Mouse (Mus musculus): ENCODE measurements around the gene Hmgb1.

Gene Hmgb1

DNA sequence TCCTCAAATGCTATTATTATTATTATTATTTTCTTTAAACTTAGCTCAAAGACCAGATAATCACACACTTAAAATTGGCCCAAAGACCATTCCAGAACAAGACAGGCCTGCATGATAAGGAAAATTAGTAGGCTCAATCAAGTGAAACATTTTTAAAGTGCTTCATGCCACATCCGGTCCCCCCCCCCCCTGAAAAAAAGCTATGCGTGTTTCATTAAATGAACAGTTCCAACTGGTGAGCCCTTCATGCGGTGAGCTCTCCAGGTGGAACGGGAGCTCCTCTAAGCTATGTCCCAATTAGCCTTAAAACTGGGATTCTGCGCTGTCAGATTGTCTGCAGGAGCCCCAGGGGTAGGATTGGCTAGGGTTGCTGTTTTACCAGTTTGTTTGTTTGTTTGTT, 168.0 kb downstream of the Hmgb1 start:
- no peak for DNase-seq

DNA sequence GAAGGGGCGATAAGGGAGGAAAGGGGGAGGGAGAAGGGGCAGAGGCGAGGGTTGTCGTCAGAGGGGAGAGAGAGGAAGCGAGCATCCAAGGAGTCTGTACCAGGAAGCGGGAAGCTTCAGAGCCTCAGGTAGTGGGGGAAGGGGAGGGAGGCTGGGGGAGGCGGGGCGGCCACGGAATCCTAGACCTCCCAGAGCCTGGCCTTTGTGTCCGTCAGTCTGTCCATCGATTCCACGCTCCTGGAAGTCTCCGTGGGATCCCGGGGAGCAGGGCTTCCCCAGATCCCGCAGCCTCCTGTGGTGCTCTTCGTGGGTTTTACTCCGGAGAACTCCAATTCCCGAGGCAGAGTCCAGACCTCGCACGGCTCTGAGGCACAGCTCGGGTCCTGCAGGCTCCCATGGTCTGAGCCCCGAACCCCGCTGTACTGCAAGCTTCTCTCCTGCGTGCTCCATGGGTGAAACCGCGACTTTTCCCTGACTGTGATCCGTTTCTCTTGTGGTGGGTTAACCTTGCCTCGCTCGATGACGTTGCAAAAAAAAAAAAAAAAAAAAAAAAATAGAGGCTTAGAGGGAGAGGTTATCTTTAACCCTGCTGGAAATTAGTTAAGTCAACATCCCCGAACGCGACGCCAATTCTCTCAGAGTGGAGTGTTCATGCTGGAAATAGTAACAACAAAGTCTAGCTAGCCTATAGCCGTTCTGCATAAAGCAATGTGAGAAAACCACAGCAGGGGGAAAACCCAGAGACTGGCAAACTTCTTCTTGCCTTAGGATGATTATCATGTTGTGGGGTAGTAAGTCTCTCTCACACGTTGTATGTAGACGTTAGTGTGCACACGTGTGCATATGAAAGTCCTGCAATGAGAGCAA, 168.7 kb downstream of the Hmgb1 start:
- no peak for DNase-seq

DNA sequence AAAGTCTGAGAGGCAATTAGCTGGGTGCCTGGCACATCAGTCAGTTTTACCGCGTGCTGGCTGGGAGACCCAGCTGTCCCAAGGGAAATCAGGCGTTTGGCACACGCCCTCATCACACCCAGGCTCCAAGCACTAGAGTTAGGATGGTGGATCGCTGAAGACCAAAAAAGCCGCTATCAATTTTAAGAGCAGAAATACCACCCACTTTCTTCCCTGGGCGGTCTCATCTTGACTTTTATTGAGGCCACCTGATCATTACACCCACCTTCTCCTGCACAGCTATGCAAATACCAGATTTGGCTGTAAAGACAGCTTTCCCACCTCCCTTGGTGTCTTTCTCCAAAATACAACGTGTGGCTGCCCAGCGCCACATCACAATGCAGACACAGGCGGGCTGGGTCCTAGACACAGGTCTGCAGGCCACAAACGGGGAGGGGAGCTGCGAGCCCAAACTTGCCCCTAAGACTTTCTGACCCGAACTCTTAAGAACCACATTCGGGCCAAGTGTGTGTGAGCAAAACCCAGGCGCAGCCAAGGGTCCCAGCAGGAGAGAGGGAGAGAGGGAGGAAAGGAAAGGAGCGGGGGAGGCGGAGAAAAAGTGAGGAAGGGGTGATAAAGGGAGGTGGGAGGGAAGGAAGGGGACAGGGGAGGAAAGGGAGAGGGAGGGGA, 169.6 kb downstream of the Hmgb1 start:
- no peak for DNase-seq

DNA sequence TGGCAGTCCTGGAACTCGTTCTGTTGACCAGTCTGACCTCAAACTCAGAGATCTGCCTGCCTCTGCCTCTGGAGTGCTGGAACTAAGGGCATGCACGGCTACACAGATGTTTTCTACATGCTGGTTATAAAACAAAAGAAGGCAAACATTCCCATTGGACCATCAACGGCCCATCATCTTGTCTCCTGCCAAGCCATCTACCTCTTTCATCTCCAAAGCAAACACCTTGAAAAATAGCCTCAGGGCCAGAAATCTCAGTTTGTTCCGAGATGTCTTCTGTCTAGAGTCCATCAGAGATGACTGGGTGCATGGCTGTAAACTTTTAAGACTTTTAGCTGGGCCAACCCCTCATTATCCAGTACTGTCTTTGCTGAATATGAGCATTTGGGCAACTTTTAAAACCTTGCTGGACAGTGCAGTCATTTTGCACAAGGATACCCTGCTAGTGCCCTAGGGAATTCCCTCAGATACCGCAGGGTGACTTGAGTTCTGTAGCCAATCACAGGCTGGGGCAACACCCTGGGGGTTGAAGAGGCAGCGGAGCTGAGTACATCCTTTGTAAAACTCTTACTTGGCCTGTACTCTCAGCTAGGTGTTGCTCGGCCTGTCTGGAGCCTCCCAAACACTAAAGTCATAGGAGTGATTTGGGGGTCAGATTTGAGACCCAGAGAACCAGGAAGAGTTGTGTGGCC, 170.3 kb downstream of the Hmgb1 start:
- DNase-seq, result no peak

DNA sequence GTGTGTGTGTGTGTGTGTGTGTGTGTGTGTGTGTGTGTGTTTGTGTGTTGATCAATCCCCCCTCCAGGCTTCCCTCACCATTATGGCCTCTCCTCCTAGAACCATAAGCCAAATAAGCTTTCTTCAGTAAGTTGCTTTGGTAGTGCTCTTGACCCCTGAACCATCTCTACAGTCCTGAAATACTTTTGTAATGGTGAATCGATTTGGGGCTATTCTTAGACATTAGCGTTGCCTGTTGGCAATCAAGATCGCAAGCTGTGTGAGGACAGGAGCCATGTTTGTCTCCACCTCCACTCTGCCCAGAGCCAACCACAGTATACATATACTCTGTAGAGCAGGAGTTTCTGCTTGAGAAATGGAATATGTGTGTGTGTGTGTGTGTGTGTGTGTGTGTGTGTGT, 175.2 kb downstream of the Hmgb1 start:
- DNase-seq, result no peak

DNA sequence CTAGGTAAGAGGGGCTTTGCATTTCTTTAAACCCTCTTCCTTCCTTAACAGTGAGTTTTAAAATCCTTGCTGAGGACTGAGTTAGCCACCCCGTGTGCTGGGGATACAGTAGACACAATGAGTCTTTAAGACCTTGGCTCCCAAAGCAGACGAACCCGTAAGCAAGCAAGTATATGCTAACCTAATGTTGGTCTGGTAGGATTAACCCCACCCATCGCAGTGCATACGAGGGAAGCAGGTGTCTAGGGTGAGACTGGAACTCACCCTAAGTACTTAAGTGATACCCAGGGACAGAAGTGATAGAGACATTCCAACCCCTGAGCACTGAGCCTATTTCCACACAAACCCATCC, 177.0 kb downstream of the Hmgb1 start:
- DNase-seq, result no peak

DNA sequence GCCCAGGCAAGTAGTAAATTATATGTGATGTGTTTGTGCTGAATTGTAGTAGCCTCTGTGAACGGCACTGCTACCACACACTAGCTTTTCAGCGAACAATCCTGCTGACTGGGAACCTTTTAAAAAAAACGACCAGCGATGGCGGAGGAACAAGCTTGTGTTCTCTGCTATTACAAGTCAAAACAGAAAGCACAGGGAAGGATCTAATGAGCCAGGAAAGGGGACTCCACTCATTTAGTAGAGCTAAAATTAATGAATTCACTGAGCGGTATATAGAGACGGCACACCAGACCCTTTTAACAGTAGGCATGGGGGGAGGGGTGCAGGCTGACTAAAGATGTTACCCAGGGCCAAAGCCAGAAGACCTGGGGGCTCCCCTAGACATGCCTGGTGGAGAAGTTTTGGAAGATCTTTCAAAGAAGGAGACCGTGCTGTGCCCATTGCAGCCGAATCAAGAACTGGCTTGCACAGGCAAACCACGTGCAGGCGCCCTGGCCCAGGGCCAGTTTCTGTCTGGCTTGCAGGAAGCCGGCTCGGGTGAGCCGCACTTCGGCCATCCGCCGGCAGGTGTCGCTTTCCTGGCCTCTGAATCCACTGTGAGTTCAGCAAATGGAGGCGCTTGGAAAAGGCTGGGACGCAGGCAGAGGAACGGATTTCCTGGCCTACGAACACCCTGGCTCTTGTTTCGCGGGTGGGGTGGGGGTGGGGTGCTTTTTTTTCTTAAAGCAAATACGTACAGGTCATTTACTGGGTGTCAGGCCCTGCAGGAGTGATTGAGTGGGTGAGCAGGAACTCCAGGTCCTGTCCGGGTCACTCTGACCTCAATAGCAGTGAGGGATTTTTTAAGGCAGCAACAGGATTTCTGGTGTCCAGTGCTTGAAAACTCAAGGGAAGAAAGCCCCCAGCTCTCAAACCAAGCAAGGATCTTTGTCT, 177.7 kb downstream of the Hmgb1 start:
- DNase-seq, result peak; percentile 100

DNA sequence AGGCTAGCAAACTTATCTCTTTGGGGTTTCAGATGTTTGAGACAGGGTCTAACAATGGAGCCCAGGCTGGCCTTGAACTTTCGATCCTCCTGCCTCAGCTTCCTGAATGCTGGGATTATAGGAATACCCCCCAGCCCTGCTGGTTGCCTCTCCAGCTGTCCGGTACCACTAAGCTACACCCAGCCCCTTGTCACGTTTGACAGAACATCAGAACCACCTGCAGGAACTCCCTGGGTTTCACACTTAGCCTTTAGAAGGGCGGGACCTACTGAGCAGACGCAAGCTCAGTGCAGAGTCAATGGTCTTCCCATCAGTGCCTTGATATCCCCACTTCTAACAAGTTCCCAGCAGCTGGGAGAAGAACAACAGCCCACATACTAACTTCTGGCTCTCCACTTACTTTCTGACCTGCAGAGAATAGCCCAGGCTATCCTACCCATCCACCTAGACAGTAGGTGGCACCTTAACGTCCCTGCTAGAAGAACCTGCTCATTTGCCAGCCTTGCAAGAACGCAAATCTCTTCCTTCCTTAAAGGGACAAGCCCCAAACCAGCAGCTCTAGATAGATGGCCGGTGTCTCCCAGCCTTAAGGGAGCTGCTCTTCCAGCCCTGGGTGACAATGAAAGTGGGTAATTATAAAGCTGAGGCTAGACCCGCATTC, 178.5 kb downstream of the Hmgb1 start:
- DNase-seq, result no peak

DNA sequence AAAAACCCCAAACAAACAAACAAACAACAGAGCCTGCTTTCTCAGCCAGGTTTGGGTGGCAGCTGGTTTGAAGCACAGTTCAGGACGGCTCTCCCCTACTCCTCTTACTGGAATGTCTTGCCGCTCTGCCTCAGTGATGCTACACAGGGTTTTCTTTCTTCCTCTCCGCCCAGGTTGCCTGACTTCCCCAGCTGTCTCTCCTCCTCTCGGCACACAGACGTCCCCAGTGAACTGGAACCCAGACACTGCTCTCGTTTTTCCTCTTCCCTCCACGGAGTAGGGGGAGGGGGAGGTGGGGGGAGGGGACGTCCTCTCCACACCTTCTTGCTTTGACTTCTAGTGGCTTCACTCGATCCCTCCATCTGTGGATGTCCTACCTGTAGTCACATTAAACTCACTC, 179.2 kb downstream of the Hmgb1 start:
- DNase-seq, result no peak

DNA sequence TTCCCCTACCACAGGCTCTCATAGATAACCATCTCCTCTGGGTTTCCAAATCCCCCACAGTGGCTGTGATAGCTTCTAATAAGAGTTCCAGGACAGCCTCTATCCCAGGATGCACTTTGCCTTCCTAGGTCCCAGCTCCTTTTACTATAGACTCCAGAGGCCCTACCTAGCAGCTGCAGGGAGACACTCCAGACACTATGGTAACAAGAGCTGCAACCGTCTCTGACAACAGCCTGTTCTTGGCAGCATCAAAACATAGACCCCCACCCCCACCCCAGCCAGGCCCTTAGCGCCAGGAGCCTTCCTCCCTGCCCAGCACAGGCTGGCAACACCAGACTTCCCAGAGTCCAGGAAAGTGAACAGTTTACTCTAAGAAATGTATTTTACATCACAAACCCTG, 181.2 kb downstream of the Hmgb1 start:
- no peak for DNase-seq

DNA sequence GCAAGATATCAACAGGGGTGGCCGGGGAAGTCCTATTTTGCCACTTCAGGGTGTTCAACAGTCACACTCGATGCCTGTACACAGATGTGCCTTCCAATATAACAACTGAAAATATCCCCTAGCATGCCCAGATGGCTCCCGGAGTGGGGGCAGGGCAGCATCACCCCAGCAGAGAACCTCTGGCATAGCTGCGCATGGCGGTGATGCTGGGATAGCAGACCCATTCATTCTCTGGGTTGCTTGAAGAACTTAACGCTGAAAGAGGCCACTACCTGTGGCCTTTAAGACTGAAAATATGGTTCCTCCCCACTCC, 181.5 kb downstream of the Hmgb1 start:
- no peak for DNase-seq

DNA sequence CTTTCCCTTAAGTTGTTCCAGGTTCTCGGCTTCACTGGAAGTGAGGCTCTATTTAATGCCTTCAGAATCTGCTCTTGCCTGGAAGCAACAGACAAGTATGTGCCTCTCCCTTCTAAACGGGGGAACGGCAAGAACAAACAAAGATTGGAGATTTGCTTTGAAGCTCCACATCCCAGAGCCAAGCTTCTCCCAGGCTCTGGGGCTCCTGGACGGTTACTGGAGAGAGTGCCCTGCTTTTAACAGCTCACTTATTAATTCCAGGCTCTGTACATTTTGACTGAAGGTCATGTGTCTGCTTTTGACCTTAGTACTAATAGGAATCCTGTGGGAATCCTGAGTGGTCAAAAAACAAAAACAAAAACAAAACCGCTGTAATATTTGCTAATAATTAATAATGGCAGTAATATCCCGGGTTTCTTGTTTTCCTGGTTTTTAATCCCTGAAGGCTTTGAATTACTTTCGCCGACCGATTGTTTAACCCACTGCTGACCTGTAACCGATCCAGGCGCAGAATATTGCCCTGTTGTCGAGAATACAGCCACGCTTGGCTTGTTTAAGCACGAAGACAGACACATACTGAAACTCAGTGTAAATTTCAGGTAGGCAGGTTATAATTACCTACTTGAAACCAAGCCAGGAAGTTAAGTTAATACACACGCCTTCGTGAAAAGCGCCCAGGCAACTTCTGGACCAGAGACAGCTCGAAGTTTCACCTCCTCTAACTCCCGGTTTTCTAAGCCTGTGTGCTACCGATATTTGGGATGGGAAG, 182.1 kb downstream of the Hmgb1 start:
- no peak for DNase-seq

DNA sequence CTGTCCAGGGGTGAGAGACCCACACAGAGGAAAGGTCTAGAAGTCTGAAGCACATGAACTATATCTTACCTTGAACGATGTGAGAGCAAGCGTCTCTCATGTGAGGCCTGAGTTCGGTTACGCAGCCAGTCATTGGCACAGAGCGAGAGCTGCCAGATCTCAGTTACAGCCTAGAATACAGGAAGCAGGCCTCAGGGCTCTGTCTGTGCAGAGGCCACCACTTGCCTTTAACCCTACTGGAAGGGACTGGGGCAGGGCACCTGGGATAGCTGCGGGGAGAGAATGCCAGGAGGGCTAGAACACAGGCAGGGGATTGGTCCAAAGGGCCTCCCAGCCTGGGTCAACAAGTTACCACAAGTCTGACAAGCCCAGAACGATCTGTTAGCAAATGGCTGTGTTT, 184.5 kb downstream of the Hmgb1 start:
- no peak for DNase-seq

DNA sequence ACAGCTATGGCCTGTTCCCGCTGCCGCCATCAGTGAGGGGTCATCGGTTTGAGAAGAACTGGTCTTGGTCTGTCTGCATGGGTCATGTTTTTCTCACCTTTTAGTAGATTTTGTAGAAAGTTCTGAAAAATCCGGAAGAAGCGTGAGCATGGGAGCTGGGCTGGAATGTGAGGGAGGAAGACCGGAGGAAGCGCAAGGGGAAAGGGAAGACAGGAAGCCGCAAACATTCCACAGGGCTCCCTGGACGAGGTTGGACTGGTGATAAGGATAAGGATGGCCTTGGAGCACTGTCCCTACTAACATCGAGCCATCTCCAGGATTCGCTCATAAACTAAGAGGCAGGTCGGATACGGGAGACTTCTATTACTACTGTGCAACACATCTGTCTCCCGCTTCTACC, 185.8 kb downstream of the Hmgb1 start:
- DNase-seq, result no peak

DNA sequence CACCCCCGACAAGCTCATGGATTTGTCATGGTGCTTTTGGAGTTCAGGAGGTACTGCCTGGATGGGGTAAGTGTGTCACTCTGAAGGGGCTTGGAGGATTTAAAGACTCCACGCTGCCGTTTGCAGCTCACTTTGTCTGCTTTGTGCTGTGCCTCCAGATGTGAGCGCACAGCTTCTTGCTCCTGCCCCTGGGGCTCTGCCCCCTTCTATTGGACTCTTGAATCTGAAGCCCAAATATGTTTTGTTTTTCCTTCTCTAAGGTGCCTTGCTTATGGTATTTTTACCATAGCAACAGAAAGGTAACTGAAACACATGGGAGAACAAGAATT, 187.6 kb downstream of the Hmgb1 start:
- no peak for DNase-seq

All from right cerebral cortex, postnatal 4 days (tissue).